In the genomic region with DNA sequence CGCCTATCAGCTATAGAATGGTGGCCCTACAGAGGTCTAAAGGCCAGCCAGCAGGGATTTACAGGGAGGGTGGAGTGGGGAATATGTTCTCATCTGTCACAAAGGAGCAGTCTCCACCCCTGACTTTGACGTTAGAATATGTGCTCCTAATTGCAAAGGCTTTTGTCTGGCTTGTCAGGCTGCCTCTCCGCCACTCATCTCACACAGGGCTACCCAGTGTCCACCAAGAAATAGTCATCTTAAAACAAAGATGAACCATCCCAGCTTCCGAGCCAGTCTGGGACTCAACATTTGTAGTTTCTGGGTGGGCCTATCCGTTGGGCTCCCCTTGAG, we compare ENCODE assay signal across 10 mouse cellular contexts. TPM values are rescaled to one million over a fixed set of nuclear protein-coding genes. Genes with fewer than 3 reads are reported as not detected.
DNase-seq lines count a peak whose midpoint lies in the region; ATAC-seq lines count a peak whose summit lies in the region.
"Had no signal": no experiment of that assay in that cellular context is flagged by ENCODE, and none has a peak within 500 bp of the region (broad histone marks: within the 10 kb centered on the region; RNA-seq: fewer than 3 reads in every experiment).

No protein-coding gene starts in this region.

- H3K9me3 ChIP-seq in hindbrain, embryonic 10.5 days, result no peaks in the 10 kb centered on the region
- H3K9me3 ChIP-seq in hindbrain, embryonic 13.5 days, result no peaks in the 10 kb centered on the region
- no peaks in the 10 kb centered on the region for H3K9me3 ChIP-seq in midbrain, embryonic 12.5 days
- no peaks in the 10 kb centered on the region for H3K9me3 ChIP-seq in midbrain, embryonic 15.5 days
- no peaks in the 10 kb centered on the region for H3K9me3 ChIP-seq in embryonic facial prominence, embryonic 14.5 days (ENCODE audit: control insufficient read depth, low read length)
- H3K9me3 ChIP-seq: limb, embryonic 13.5 days had no signal

- peaks cover 77% of the 10 kb centered on the region for H3K4me1 ChIP-seq in hindbrain, embryonic 10.5 days (replicated peaks)
- H3K4me1 ChIP-seq in hindbrain, embryonic 13.5 days (replicated peaks), result peaks cover 36% of the 10 kb centered on the region
- peaks cover 55% of the 10 kb centered on the region for H3K4me1 ChIP-seq in midbrain, embryonic 12.5 days
- H3K4me1 ChIP-seq in midbrain, embryonic 15.5 days, result peaks cover 16% of the 10 kb centered on the region
- H3K4me1 ChIP-seq in embryonic facial prominence, embryonic 14.5 days (ENCODE audit: control insufficient read depth, insufficient read depth, low read length), result peaks cover 4% of the 10 kb centered on the region; the same call in 1 of the 2 replicates

- no peaks in the 10 kb centered on the region for H3K27me3 ChIP-seq in hindbrain, embryonic 10.5 days (ENCODE audit: insufficient read depth, poor library complexity, severe bottlenecking)
- no peaks in the 10 kb centered on the region for H3K27me3 ChIP-seq in hindbrain, embryonic 13.5 days
- no peaks in the 10 kb centered on the region for H3K27me3 ChIP-seq in midbrain, embryonic 12.5 days
- no peaks in the 10 kb centered on the region for H3K27me3 ChIP-seq in midbrain, embryonic 15.5 days (replicated peaks)
- H3K27me3 ChIP-seq in embryonic facial prominence, embryonic 14.5 days (replicated peaks; ENCODE audit: control insufficient read depth, insufficient read depth, low read length), result no peaks in the 10 kb centered on the region
- H3K27me3 ChIP-seq: limb, embryonic 13.5 days had no signal

- peak overlapping the region; percentile 84 for H3K27ac ChIP-seq in hindbrain, embryonic 10.5 days
- H3K27ac ChIP-seq in hindbrain, embryonic 13.5 days, result no peak overlapping the region; the same call in 1 of the 2 replicates
- peak overlapping the region; percentile 56 for H3K27ac ChIP-seq in midbrain, embryonic 12.5 days (replicated peaks)
- H3K27ac ChIP-seq in midbrain, embryonic 15.5 days, result no peak overlapping the region
- H3K27ac ChIP-seq in embryonic facial prominence, embryonic 14.5 days (replicated peaks; ENCODE audit: low read depth, low read length), result 0 out of 2 replicates have a peak overlapping the region, but pooled peaks have one; percentile 15
- H3K27ac ChIP-seq: limb, embryonic 13.5 days had no signal

- H3K4me2 ChIP-seq in hindbrain, embryonic 13.5 days, result no peak overlapping the region
- no peak overlapping the region for H3K4me2 ChIP-seq in midbrain, embryonic 12.5 days (replicated peaks)
- no peak overlapping the region for H3K4me2 ChIP-seq in midbrain, embryonic 15.5 days
- H3K4me2 ChIP-seq in embryonic facial prominence, embryonic 14.5 days (ENCODE audit: low read depth, low read length), result no peak overlapping the region
- H3K4me2 ChIP-seq: limb, embryonic 13.5 days had no signal

- H3K9ac ChIP-seq in hindbrain, embryonic 13.5 days, result no peak overlapping the region
- no peak overlapping the region for H3K9ac ChIP-seq in midbrain, embryonic 12.5 days (replicated peaks)
- H3K9ac ChIP-seq in midbrain, embryonic 15.5 days, result no peak overlapping the region
- H3K9ac ChIP-seq in embryonic facial prominence, embryonic 14.5 days (ENCODE audit: low read depth, low read length), result no peak overlapping the region
- H3K9ac ChIP-seq: limb, embryonic 13.5 days had no signal

- peak; percentile 55 for DNase-seq in hindbrain, embryonic 10.5 days (ENCODE audit: low spot score)
- no peak for DNase-seq in embryonic facial prominence, embryonic 14.5 days (ENCODE audit: low spot score)
- peak; percentile 66 for DNase-seq in retina, embryonic 14.5 days (ENCODE audit: low spot score)
- DNase-seq in ovary, adult 18-20 months (ENCODE audit: low spot score), result no peak
- DNase-seq: cerebellum, adult 18-20 months had no signal

- WGBS in hindbrain, embryonic 10.5 days, result 31% methylated on average over 5 of the region's 5 CpGs
- 25% methylated on average over 5 of the region's 5 CpGs for WGBS in hindbrain, embryonic 13.5 days
- 24% methylated on average over 5 of the region's 5 CpGs for WGBS in midbrain, embryonic 12.5 days
- 31% methylated on average over 5 of the region's 5 CpGs for WGBS in midbrain, embryonic 15.5 days
- WGBS in embryonic facial prominence, embryonic 14.5 days, result 65% methylated on average over 5 of the region's 5 CpGs

- ATAC-seq in hindbrain, embryonic 13.5 days (ENCODE audit: low FRiP score), result no peak
- no peak for ATAC-seq in midbrain, embryonic 12.5 days (ENCODE audit: low FRiP score, low read depth)
- no peak for ATAC-seq in midbrain, embryonic 15.5 days (replicated peaks)
- ATAC-seq in embryonic facial prominence, embryonic 14.5 days (ENCODE audit: low read depth), result peak; percentile 69; the same call in 1 of the 2 replicates

- H3K36me3 ChIP-seq in hindbrain, embryonic 10.5 days, result peaks cover 5% of the 10 kb centered on the region; the same call in 1 of the 2 replicates
- no peaks in the 10 kb centered on the region for H3K36me3 ChIP-seq in hindbrain, embryonic 13.5 days
- H3K36me3 ChIP-seq in midbrain, embryonic 12.5 days, result no peaks in the 10 kb centered on the region; the same call in 1 of the 2 replicates
- H3K36me3 ChIP-seq in midbrain, embryonic 15.5 days (replicated peaks), result no peaks in the 10 kb centered on the region
- peaks cover 17% of the 10 kb centered on the region; the same call in 1 of the 2 replicates for H3K36me3 ChIP-seq in embryonic facial prominence, embryonic 14.5 days (ENCODE audit: control insufficient read depth, insufficient read depth, low read length)

- no peak overlapping the region; the same call in 1 of the 2 replicates for H3K4me3 ChIP-seq in hindbrain, embryonic 10.5 days
- H3K4me3 ChIP-seq in hindbrain, embryonic 13.5 days, result no peak overlapping the region
- H3K4me3 ChIP-seq in midbrain, embryonic 12.5 days, result no peak overlapping the region
- no peak overlapping the region for H3K4me3 ChIP-seq in midbrain, embryonic 15.5 days
- no peak overlapping the region for H3K4me3 ChIP-seq in embryonic facial prominence, embryonic 14.5 days (ENCODE audit: low read depth, low read length)
- H3K4me3 ChIP-seq: limb, embryonic 13.5 days had no signal

RNA-seq across cellular contexts. Expression of a gene that starts 58.4 kb away (rescaled TPM):
- polyA plus RNA-seq in hindbrain, embryonic 10.5 days (2016; fragmentation: Nextera tagmentation; extraction: Ambion mirVana), result 56.1 and 59.4 TPM in 2 replicates
- polyA plus RNA-seq in hindbrain, embryonic 13.5 days (2015; fragmentation: Nextera tagmentation; extraction: Ambion mirVana), result 32.3 and 34.2 TPM in 2 replicates
- 77.2 and 98.5 TPM in 2 replicates for polyA plus RNA-seq in midbrain, embryonic 12.5 days (2016; fragmentation: Nextera tagmentation; extraction: Ambion mirVana)
- 34.7 and 36.2 TPM in 2 replicates for polyA plus RNA-seq in midbrain, embryonic 15.5 days (2015; fragmentation: Nextera tagmentation; extraction: Ambion mirVana)
- polyA plus RNA-seq in embryonic facial prominence, embryonic 14.5 days (2014; fragmentation: Nextera tagmentation; extraction: Ambion mirVana), result 391 and 411 TPM in 2 replicates

RNA-seq across cellular contexts. Expression of a gene that starts 59.1 kb away (rescaled TPM):
- not detected in 2 replicates for polyA plus RNA-seq in hindbrain, embryonic 10.5 days (2016; fragmentation: Nextera tagmentation; extraction: Ambion mirVana)
- not detected in 2 replicates for polyA plus RNA-seq in hindbrain, embryonic 13.5 days (2015; fragmentation: Nextera tagmentation; extraction: Ambion mirVana)
- not detected in 2 replicates for polyA plus RNA-seq in midbrain, embryonic 12.5 days (2016; fragmentation: Nextera tagmentation; extraction: Ambion mirVana)
- not detected in 2 replicates for polyA plus RNA-seq in midbrain, embryonic 15.5 days (2015; fragmentation: Nextera tagmentation; extraction: Ambion mirVana)
- not detected in 2 replicates for polyA plus RNA-seq in embryonic facial prominence, embryonic 14.5 days (2014; fragmentation: Nextera tagmentation; extraction: Ambion mirVana)
- polyA plus RNA-seq: limb, embryonic 13.5 days; neural tube, embryonic 14.5 days had no signal

Comparison
In these comparisons a context has a peak if more than half of its experiments do, and no peak if none do; other contexts are left out.
1. H3K27ac ChIP-seq: peak in hindbrain, embryonic 10.5 days (single experiment), midbrain, embryonic 12.5 days (single experiment) and embryonic facial prominence, embryonic 14.5 days (single experiment); none in hindbrain, embryonic 13.5 days (single experiment) and midbrain, embryonic 15.5 days (single experiment).
2. DNase-seq: peak in hindbrain, embryonic 10.5 days (single experiment) and retina, embryonic 14.5 days (single experiment); none in embryonic facial prominence, embryonic 14.5 days (single experiment) and ovary, adult 18-20 months (single experiment).